Mouse (Mus musculus) left cerebral cortex, adult 6 months (tissue): Measurements from ENCODE around the gene Pou6f2. TPM values are rescaled to one million over a fixed set of nuclear protein-coding genes. Genes with fewer than 3 reads are reported as not detected.

Source experiments
- long read RNA-seq, 2 experiments: library from polyadenylated mRNA; unstranded; transcript quantifications; one replicate each; pipeline ENCODE4 v2.0.0; 2019 to 2020
- polyA plus RNA-seq: library from polyadenylated mRNA; unstranded; fragments of <200 nt; fragmentation: Nextera tagmentation; gene quantifications from 2 replicates; pipeline ENCODE4 v1.2.3, GENCODE M21; 2021

Pou6f2 gene
- 3.0 and 3.2 TPM in 2 replicates for polyA plus RNA-seq
- long read RNA-seq, experiment 1: 0 reads
- long read RNA-seq, experiment 2, partial matches to known transcripts: 1 of 2 reads
- long read RNA-seq, experiment 2, other reads (novel, unspliced or antisense): 1 of 2 reads

GRCm38 (mm10) chr13:18397586-18397985 lies at the start of gene Pou6f2:
Pou6f2 (minus strand) TSS chr13:18397686.

